Mouse (Mus musculus) kidney, embryonic 14.5 days (tissue): ENCODE measurements around the gene Actl7a. TPM values are rescaled to one million over a fixed set of nuclear protein-coding genes. Genes with fewer than 3 reads are reported as not detected.

ENCODE experiments used
- ATAC-seq: fragments of 200-750 bp; cut with Nextera tagmentation; 2 replicates; pipeline ENCODE4 v1.8.0; 2017; ENCODE audit warnings: moderate number of reproducible peaks, mild to moderate bottlenecking, moderate TSS enrichment, moderate library complexity; ENCODE audit not compliant: low FRiP score, low TSS enrichment
- H3K27ac ChIP-seq: fragments of 300-500 bp; sonication (generic); 2 replicates; pipeline ENCODE4 v1.5.1; 2014; ENCODE audit warnings: low read depth, mild to moderate bottlenecking, low read length, moderate library complexity, mixed read lengths
- H3K27me3 ChIP-seq: fragments of 300-500 bp; sonication (generic); 2 replicates; pipeline ENCODE4 v1.6.1; 2014; ENCODE audit warnings: mild to moderate bottlenecking, low read length; ENCODE audit not compliant: control insufficient read depth, insufficient read depth
- H3K36me3 ChIP-seq: fragments of 300-500 bp; sonication (generic); 2 replicates; pipeline ENCODE4 v1.6.1; 2014; ENCODE audit warnings: low read length, mixed read lengths; ENCODE audit not compliant: control insufficient read depth, insufficient read depth
- H3K4me1 ChIP-seq: fragments of 300-500 bp; sonication (generic); 2 replicates; pipeline ENCODE4 v1.6.1; 2014; ENCODE audit warnings: low read length, mixed read lengths; ENCODE audit not compliant: control insufficient read depth, insufficient read depth
- H3K4me2 ChIP-seq: fragments of 300-500 bp; sonication (generic); replicated peaks from 2 replicates; pipeline ENCODE4 v1.6.1; 2014; ENCODE audit warnings: low read depth, mild to moderate bottlenecking, low read length
- H3K4me3 ChIP-seq: fragments of 300-500 bp; sonication (generic); 2 replicates; pipeline ENCODE4 v1.5.1; 2014; ENCODE audit warnings: mild to moderate bottlenecking, low read length
- H3K9ac ChIP-seq: fragments of 300-500 bp; sonication (generic); 2 replicates; pipeline ENCODE4 v1.6.1; 2014; ENCODE audit warnings: low read depth, mild to moderate bottlenecking, low read length, moderate library complexity
- H3K9me3 ChIP-seq: fragments of 300-500 bp; sonication (generic); 2 replicates; pipeline ENCODE4 v1.6.1; 2016; ENCODE audit warnings: low read length; ENCODE audit not compliant: control insufficient read depth
- WGBS: fragments of 180-500 bp; shearing (Covaris S2); extraction: QIAGEN DNeasy Blood & Tissue Kit; methylation state at CpG from one replicate; pipeline ENCODE4 v1.1.7; 2014; 5-methylcytosine and 5-hydroxymethylcytosine counted together
- polyA plus RNA-seq: library from polyadenylated mRNA; unstranded; fragments of >200 nt; fragmentation: Nextera tagmentation; extraction: Ambion mirVana; gene quantifications from 2 replicates; pipeline ENCODE4 v1.2.1, GENCODE M21; 2014

Actl7a gene
- not detected in 2 replicates for polyA plus RNA-seq

- no peak for ATAC-seq
- H3K36me3 ChIP-seq: peaks cover 8% of the 10 kb centered on the region; the same call in 1 of the 2 replicates
- H3K9me3 ChIP-seq: no peaks in the 10 kb centered on the region
Measured at GRCm38 (mm10) chr4:56743363-56744195, at the start of gene Actl7a. Gene Actl7a (plus strand): TSS chr4:56743413.

GRCm38 (mm10) chr4:56696401-56696800 is 46.8 kb upstream of the Actl7a start:
- Histone ChIP-seq H3K27me3 (no peaks in the 10 kb centered on the region), H3K4me2 (no peak overlapping the region), H3K36me3 (no peaks in the 10 kb centered on the region), H3K4me1 (no peaks in the 10 kb centered on the region), H3K9ac (no peak overlapping the region), H3K27ac (no peak overlapping the region), H3K4me3 (no peak overlapping the region), H3K9me3 (no peaks in the 10 kb centered on the region)
- WGBS: 60% methylated on average over 7 of the region's 7 CpGs
- ATAC-seq: no peak

More at GRCm38 (mm10) chr4:56743363-56744195, at the start of gene Actl7a:
- H3K27ac ChIP-seq: no peak within 1 kb of the TSS
- H3K4me1 ChIP-seq: no peaks in the 10 kb centered on the region
- H3K9ac ChIP-seq: no peak within 1 kb of the TSS
- no peak within 1 kb of the TSS for H3K4me3 ChIP-seq
- no peak within 1 kb of the TSS for H3K4me2 ChIP-seq
- no peaks in the 10 kb centered on the region for H3K27me3 ChIP-seq
- WGBS: 95% methylated on average over 21 of the region's 21 CpGs

- H3K4me3 ChIP-seq: no peak overlapping the region
- 45% methylated on average over 5 of the region's 5 CpGs for WGBS
- no peak overlapping the region for H3K9ac ChIP-seq
- 0 out of 2 replicates have a peak, but pooled peaks cover 3% of the 10 kb centered on the region for H3K4me1 ChIP-seq
- H3K9me3 ChIP-seq: no peaks in the 10 kb centered on the region
- no peaks in the 10 kb centered on the region for H3K36me3 ChIP-seq
- no peak overlapping the region for H3K27ac ChIP-seq
- no peak for ATAC-seq
- H3K27me3 ChIP-seq: no peaks in the 10 kb centered on the region
- no peak overlapping the region for H3K4me2 ChIP-seq
Measured at GRCm38 (mm10) chr4:56698671-56699070, 44.5 kb upstream of the Actl7a start.

DNA sequence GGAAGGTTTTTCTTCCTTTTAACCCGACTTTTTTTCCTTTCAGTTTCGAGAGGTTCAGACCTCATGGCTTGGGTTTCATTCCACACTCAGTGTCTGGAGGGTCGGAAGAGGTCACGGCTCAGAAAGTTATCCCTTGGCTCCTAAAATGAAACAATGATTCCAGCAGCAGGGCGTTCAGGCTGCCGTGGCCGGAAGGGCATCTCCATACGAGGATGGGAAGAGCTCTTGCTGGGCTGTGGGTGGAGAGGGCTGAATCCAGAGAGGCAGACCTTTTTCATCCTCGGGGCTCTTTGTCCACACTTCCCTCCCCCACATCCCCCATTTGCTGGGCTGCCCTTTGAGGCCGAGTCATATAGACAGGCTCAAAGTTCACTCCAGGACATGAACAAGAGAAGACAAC is 41.0 kb upstream of the Actl7a start:
- H3K4me1 ChIP-seq: 0 out of 2 replicates have a peak, but pooled peaks cover 3% of the 10 kb centered on the region
- WGBS: 12% methylated on average over 10 of the region's 10 CpGs

DNA sequence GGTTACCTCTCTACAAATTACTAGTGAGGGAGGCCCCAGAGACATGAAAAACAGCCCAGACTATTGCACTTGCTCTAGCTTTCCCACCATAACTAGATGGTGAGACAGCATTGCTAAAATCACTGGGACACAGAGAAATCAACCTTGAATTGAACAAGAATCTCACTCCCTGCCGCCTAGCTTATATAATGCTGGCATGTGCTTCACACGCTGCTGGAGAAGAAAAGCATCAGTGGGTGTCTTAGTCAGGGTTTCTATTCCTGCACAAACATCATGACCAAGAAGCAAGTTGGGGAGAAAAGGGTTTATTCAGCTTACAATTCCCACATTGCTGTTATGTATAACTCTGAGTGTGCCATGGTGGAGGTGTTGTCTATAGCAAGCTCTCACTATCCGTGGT is 30.1 kb upstream of the Actl7a start:
- no peaks in the 10 kb centered on the region for H3K36me3 ChIP-seq
- H3K27me3 ChIP-seq: no peaks in the 10 kb centered on the region
- H3K9me3 ChIP-seq: no peaks in the 10 kb centered on the region
- H3K4me1 ChIP-seq: peaks cover 3% of the 10 kb centered on the region; the same call in 1 of the 2 replicates
- no peak overlapping the region for H3K4me2 ChIP-seq
- ATAC-seq: no peak
- H3K4me3 ChIP-seq: no peak overlapping the region
- H3K27ac ChIP-seq: no peak overlapping the region
- 90% methylated on average over 3 of the region's 3 CpGs for WGBS
- no peak overlapping the region for H3K9ac ChIP-seq

More for the DNA sequence above, 41.0 kb upstream of the Actl7a start:
- no peak overlapping the region; the same call in 1 of the 2 replicates for H3K4me2 ChIP-seq
- no peaks in the 10 kb centered on the region for H3K36me3 ChIP-seq
- no peak overlapping the region for H3K27ac ChIP-seq
- ATAC-seq: no peak
- H3K9ac ChIP-seq: no peak overlapping the region
- no peaks in the 10 kb centered on the region for H3K9me3 ChIP-seq
- H3K27me3 ChIP-seq: no peaks in the 10 kb centered on the region
- no peak overlapping the region for H3K4me3 ChIP-seq

GRCm38 (mm10) chr4:56716801-56717200 is 26.4 kb upstream of the Actl7a start:
- H3K27ac ChIP-seq: no peak overlapping the region
- H3K36me3 ChIP-seq: no peaks in the 10 kb centered on the region
- H3K27me3 ChIP-seq: no peaks in the 10 kb centered on the region
- H3K9me3 ChIP-seq: no peaks in the 10 kb centered on the region
- ATAC-seq: no peak
- H3K4me3 ChIP-seq: no peak overlapping the region
- H3K4me1 ChIP-seq: no peaks in the 10 kb centered on the region
- H3K4me2 ChIP-seq: no peak overlapping the region
- 64% methylated on average over 5 of the region's 5 CpGs for WGBS
- H3K9ac ChIP-seq: no peak overlapping the region

DNA sequence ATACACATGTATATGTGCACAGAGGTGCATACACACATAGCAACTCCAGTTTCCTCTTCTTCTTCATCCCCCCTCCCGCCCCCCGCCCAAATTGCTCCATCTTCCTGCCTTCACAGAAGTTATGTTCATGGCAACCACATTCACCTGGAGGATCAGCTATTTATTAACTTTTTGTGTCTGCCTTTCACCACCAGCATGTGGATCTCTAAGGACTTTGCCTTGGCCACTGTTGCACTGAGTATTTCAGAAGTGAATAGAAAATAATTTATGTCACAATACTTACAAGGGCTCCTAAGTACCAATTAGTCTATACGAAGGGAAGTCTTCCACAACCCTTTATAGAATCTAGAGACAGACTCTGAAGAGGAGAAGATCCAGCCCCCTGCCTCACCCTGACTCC is 25.3 kb upstream of the Actl7a start:
- no peaks in the 10 kb centered on the region for H3K4me1 ChIP-seq
- H3K4me2 ChIP-seq: no peak overlapping the region
- H3K27ac ChIP-seq: no peak overlapping the region
- H3K9ac ChIP-seq: no peak overlapping the region
- no peaks in the 10 kb centered on the region for H3K27me3 ChIP-seq
- no peaks in the 10 kb centered on the region for H3K9me3 ChIP-seq
- no peaks in the 10 kb centered on the region for H3K36me3 ChIP-seq
- 87% methylated on average over 3 of the region's 3 CpGs for WGBS
- ATAC-seq: no peak
- H3K4me3 ChIP-seq: no peak overlapping the region

DNA sequence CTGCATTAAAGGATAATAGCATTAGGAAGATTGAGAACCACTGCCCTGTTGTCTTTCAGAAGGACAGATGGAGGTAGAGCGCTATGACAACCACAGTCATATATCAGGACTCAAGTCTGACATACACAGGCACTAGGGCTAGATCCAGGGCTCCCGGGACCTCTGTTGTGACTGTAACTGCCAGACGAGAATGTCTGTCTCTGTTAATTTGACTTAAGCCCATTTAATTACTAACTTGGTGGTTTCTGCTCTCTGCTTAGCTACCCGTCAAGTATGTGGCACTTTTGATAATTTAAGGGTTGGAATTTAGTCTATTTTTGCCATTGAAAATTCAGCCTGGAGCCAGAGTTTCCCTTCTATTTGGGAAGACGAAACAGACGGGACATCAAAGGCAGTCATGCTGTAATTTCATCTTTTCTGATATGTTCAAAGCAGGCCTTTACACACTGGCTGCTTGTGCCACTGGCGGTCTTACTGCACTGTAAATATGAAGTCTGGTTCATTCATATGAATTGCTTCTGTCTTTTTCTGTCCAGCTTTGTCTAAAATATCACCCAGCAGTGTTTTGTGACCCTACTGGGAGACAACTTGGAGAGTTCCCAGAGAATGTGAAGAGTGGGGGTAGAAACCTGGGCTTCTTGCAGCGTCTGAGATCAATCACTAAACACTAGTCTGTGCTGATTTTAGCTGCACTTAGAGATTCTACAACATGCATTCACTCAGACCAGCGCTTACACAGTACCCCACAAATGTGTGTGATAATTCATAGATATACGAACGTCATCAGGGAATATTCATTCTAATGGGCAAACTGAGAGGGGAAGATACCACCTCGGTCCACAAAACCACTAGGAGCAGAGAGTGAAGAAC is 24.4 kb upstream of the Actl7a start:
- H3K9ac ChIP-seq: no peak overlapping the region
- WGBS: 64% methylated on average over 12 of the region's 12 CpGs
- H3K4me2 ChIP-seq: no peak overlapping the region
- no peaks in the 10 kb centered on the region for H3K27me3 ChIP-seq
- H3K36me3 ChIP-seq: no peaks in the 10 kb centered on the region
- no peaks in the 10 kb centered on the region for H3K9me3 ChIP-seq
- ATAC-seq: no peak
- H3K4me1 ChIP-seq: no peaks in the 10 kb centered on the region
- H3K4me3 ChIP-seq: no peak overlapping the region
- no peak overlapping the region for H3K27ac ChIP-seq

- no peak overlapping the region for H3K4me2 ChIP-seq
- whole genome bisulfite sequencing: 69% methylated on average over 9 of the region's 9 CpGs
- no peak overlapping the region for H3K27ac ChIP-seq
- no peak overlapping the region for H3K9ac ChIP-seq
- no peak for ATAC-seq
- no peaks in the 10 kb centered on the region for H3K4me1 ChIP-seq
- no peaks in the 10 kb centered on the region for H3K27me3 ChIP-seq
- H3K36me3 ChIP-seq: no peaks in the 10 kb centered on the region
- H3K9me3 ChIP-seq: no peaks in the 10 kb centered on the region
- no peak overlapping the region for H3K4me3 ChIP-seq
Measured at GRCm38 (mm10) chr4:56719456-56719855, 23.8 kb upstream of the Actl7a start.
